Mouse (Mus musculus) cortical plate, adult 2 months (tissue): ENCODE results near the gene Hsd11b1.

ENCODE experiments used
- CTCF ChIP-seq: fragments of 200-500 bp; IDR thresholded peaks from 2 replicates; pipeline ENCODE4 v1.5.1; 2011; ENCODE audit warnings: mild to moderate bottlenecking, control low read depth, low read length; ENCODE audit not compliant: insufficient read depth; ENCODE audit errors: extremely low read depth
- POLR2A ChIP-seq: fragments of 200-500 bp; IDR thresholded peaks from 2 replicates; pipeline ENCODE4 v1.6.1; 2011; ENCODE audit warnings: mild to moderate bottlenecking, low read length, control low read depth; ENCODE audit not compliant: insufficient read depth; ENCODE audit errors: extremely low read depth

DNA sequence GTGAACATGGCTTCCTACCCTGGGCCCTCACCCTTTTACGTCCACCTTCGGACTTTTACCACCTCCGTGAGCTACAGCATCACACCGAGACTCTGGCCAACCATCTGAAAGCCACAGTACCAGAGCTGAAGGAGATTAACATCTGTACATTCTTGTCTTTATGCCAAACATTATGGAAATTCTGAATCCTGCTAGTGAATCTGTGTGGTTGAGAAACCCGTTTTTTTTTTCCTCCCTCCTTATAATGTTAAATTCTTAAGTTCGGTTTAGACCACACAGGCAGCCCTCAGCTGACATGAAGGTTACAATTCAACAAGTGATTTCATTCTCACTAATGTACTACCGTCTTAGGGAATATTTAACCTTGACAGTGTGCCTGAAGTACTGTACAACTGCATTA lies 28.9 kb downstream of the Hsd11b1 start:
- TF ChIP-seq CTCF (no peak), POLR2A (no peak)
